8 mouse cellular contexts compared by ENCODE assay signal in the genomic region with DNA sequence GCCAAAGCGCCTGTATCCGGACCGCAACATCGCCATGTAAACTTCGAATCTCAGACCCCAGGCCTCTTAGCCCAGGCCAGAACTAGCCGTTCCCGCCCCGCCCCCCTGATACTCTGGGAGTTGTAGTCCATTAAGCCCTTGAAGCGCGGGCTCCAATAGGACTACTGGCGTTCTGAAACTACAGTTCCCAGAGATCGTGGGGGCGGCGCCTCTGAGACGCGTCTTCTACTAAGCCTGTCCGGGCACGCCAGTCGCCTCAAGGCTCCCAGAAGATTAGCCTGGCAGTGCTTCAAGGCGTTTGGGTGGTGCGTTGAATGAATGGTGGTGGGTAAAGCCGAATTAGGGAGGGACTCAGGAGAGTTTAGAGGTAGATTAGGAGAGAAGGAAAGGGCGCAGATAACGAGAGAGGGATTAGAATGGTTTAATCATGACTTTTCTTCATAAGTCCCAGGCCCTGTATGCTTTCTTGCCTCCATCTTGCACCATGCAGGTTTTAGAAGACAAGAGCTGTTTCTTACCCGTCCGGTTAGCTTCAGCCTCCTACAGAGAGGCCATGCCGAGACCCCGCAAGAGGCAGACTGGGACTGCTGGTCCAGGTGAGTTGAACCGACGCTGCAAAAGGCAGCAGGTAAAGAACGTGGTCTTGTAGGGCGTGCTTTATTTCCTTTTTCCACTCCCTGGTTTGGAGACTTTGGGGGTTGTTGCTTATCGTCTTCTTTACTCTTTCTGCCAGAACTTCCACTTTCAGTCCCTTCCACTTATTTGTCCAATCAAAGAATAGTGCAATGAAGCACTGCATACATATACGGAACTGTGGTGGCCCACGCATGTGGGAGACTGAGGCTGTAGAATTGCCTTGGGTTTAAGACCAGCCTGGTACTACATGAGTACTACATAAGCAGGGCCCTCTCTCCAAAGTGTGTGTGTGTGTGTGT. TPM values are rescaled to one million over a fixed set of nuclear protein-coding genes. Genes with fewer than 3 reads are reported as not detected.
DNase-seq lines count a peak whose midpoint lies in the region; ATAC-seq lines count a peak whose summit lies in the region.

A gene (minus strand): TSS at position 106 of the 935 bp plus-strand sequence.
A gene (plus strand): TSS at position 250 of the 935 bp plus-strand sequence.

- H3K9me3 ChIP-seq in intestine, embryonic 14.5 days (ENCODE audit: control insufficient read depth, low read length): no peaks in the 10 kb centered on the region

- peak; percentile 86 to 88 for DNase-seq in adrenal gland, adult 18-20 months (ENCODE audit: low spot score in 2 of 2)
- peak; percentile 99 for DNase-seq in embryo, embryonic 11 days
- peak; percentile 94 for DNase-seq in gastrocnemius, postnatal 25 days
- DNase-seq in intestine, embryonic 14.5 days (ENCODE audit: low spot score): peak; percentile 96
- DNase-seq in left cerebral cortex, postnatal 14 days (ENCODE audit: low spot score in 2 of 2): peak; percentile 98
- DNase-seq in mesoderm, embryonic 11.5 days (ENCODE audit: low read depth, low spot score): peak; percentile 95
- DNase-seq in right cerebral cortex, postnatal 36 days (ENCODE audit: low spot score in 2 of 2): peak; percentile 95 to 97
- DNase-seq in yolk sac, embryonic 10.5 days (ENCODE audit: low spot score): peak; percentile 96

- peaks cover 21% of the 10 kb centered on the region for H3K36me3 ChIP-seq in intestine, embryonic 14.5 days (ENCODE audit: control insufficient read depth, insufficient read depth, low read length)

- peaks cover 20% of the 10 kb centered on the region for H3K4me1 ChIP-seq in intestine, embryonic 14.5 days (replicated peaks; ENCODE audit: control insufficient read depth, insufficient read depth, low read length)

- WGBS in intestine, embryonic 14.5 days: under 1% methylated on average over 35 of the region's 35 CpGs

- H3K4me2 ChIP-seq in intestine, embryonic 14.5 days (ENCODE audit: low read length): peak within 1 kb of the TSS; percentile 60

- peak within 1 kb of the TSS; percentile 81 for H3K9ac ChIP-seq in intestine, embryonic 14.5 days (ENCODE audit: low read length)

- peak within 1 kb of the TSS; percentile 68 for H3K4me3 ChIP-seq in intestine, embryonic 14.5 days (ENCODE audit: low read depth, low read length)

- peak within 1 kb of the TSS; percentile 55 for H3K27ac ChIP-seq in intestine, embryonic 14.5 days (ENCODE audit: low read depth)

- H3K27me3 ChIP-seq in intestine, embryonic 14.5 days (replicated peaks; ENCODE audit: control insufficient read depth, insufficient read depth, low read length): no peaks in the 10 kb centered on the region

- intact Hi-C loops in left cerebral cortex, postnatal 14 days (cut with DNase I): no loop called here

- ATAC-seq in intestine, embryonic 14.5 days (replicated peaks; ENCODE audit: low FRiP score, low TSS enrichment, low read depth): peak; percentile 98

RNA-seq across cellular contexts. Expression of the first gene that starts in this region (rescaled TPM):
- 10 to 100 TPM; 66.9 to 74.2 TPM for total RNA-seq in adrenal gland, adult 18-20 months (2021)
- 10 to 100 TPM; 32.7 to 35.1 TPM for total RNA-seq in gastrocnemius, postnatal 25 days (2021)
- polyA plus RNA-seq in intestine, embryonic 14.5 days (2014; fragmentation: Nextera tagmentation; extraction: Ambion mirVana): 33.3 and 35.9 TPM in 2 replicates
- total RNA-seq in left cerebral cortex, postnatal 14 days (2021): 10 to 100 TPM; 30.1 to 30.6 TPM

RNA-seq across cellular contexts. Expression of the second gene that starts in this region (rescaled TPM):
- 10 to 100 TPM; 40.0 to 42.9 TPM for total RNA-seq in adrenal gland, adult 18-20 months (2021)
- total RNA-seq in gastrocnemius, postnatal 25 days (2021): 10 to 100 TPM; 19.5 to 20.7 TPM
- 167 and 170 TPM in 2 replicates for polyA plus RNA-seq in intestine, embryonic 14.5 days (2014; fragmentation: Nextera tagmentation; extraction: Ambion mirVana)
- total RNA-seq in left cerebral cortex, postnatal 14 days (2021): 10 to 100 TPM; 65.7 to 69.2 TPM

Comparison
In these comparisons a context has a peak if more than half of its experiments do, and no peak if none do; other contexts are left out.
1. Peak in every context shown above with its lines: DNase-seq, ATAC-seq, H3K4me3 ChIP-seq and H3K27ac ChIP-seq.